Mouse (Mus musculus): ENCODE data around the gene Fbxw7. TPM values are rescaled to one million over a fixed set of nuclear protein-coding genes. Genes with fewer than 3 reads are reported as not detected.
A peak's percentile ranks its signal among the peaks of the same experiment; 100 is the strongest.

Fbxw7 gene
- total and polyA plus RNA-seq, 3 experiments, result 28.5 to 31.3 (median 29.8) TPM

DNA sequence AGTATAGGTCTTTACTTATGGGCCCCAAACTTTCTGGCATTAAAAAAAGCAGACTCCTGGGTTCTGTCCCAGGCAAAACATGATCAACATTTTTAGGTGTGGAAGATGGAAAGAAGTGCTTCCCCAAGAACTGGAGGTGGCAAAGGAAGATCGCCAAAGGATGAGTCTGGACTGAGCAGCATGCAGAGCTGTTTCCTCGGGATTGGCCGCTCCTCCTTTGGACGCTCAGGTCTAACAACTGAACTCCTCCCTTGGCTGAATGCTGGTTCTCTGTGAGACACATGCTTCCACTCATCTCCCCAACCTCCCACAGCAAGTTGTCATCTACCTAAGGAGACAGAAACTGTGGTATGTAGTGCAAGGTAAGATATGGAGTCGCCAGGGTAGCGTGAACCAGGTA, 206.7 kb downstream of the Fbxw7 start:
- Histone ChIP-seq H3K79me2 (replicated peaks; ENCODE audit: control insufficient read depth, extremely low read depth, insufficient read depth, poor library complexity, severe bottlenecking) (no peaks in the 10 kb centered on the region), H3K27ac (ENCODE audit: insufficient read depth, low read depth) (no peak overlapping the region), H3K9me3 (replicated peaks; ENCODE audit: low read length) (no peaks in the 10 kb centered on the region), H3K4me3 (replicated peaks in 1 of 3; ENCODE audit: low read depth in 2 of 3, low read length in 2 of 3, poor library complexity in 1 of 3) (no peak overlapping the region), H3K4me2 (ENCODE audit: insufficient read depth, low read depth, poor library complexity, severe bottlenecking) (no peak overlapping the region), H3K36me3 (replicated peaks in 1 of 2; ENCODE audit: control insufficient read depth in 1 of 2, insufficient read depth in 1 of 2, low read length in 1 of 2) (no peaks in the 10 kb centered on the region), H3K4me1 (ENCODE audit: control insufficient read depth in 1 of 2, insufficient read depth in 2 of 2) (peaks cover 7 to 27% of the 10 kb centered on the region in 2 experiments), H3K9ac (ENCODE audit: insufficient read depth, low read depth) (no peak overlapping the region), H3K27me3 (replicated peaks) (no peaks in the 10 kb centered on the region)
- in situ Hi-C loops (cut with MboI; ENCODE audit: low pct_ligation_motif_present, low pct_unique_long_range_greater_than_20kb, low sequenced_read_pairs) (no loop called here), dilution Hi-C loops (cut with MboI; ENCODE audit: extremely low pct_ligation_motif_present, extremely low pct_unique_long_range_greater_than_20kb, low sequenced_read_pairs) (no loop called here)
- no peak for DNase-seq (ENCODE audit: extremely low read depth)
- TF ChIP-seq JUN (IDR thresholded peaks at IDR 0.05; ENCODE audit: insufficient read depth, low read depth, low read length), result no peak
- TF ChIP-seq RCOR1 (conservative IDR thresholded peaks at IDR 0.05; ENCODE audit: low read depth, low read length), result no peak
- TF ChIP-seq CHD1 (IDR thresholded peaks at IDR 0.05; ENCODE audit: low read depth, low read length), result no peak
- no peak for TF ChIP-seq BHLHE40 (IDR thresholded peaks at IDR 0.05; ENCODE audit: low read depth, low read length)

DNA sequence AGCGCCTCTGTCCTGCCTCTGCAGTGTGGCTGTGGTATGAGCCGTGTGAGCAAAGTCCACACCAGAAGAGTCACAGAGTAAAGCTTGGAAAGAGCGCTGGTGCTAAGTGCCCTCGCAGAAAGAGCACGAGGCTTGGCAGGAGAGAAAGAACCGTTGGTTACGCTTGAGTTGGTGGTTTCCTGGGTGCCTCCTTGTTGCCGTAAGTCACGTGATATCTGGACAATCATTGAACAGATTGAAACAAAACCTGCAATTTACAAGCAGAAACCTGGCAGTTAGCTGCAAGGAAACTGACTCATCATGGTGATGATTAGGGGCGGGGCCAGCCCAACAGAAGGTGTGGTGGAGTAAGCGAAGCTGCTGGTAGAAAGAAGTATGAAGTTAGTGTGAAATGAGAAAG, 207.7 kb downstream of the Fbxw7 start:
- H3K9me3 ChIP-seq (replicated peaks; ENCODE audit: low read length), result no peaks in the 10 kb centered on the region
- TF ChIP-seq USF2 (conservative IDR thresholded peaks at IDR 0.05; ENCODE audit: low read depth, low read length) (peak; percentile 72), IRF4 (IDR thresholded peaks at IDR 0.05; ENCODE audit: low read depth, low read length) (no peak), USF1 (IDR thresholded peaks at IDR 0.05; ENCODE audit: low read depth, low read length) (peak; percentile 52), SMC3 (IDR thresholded peaks at IDR 0.05; ENCODE audit: low read depth, low read length) (no peak), MAX (IDR thresholded peaks at IDR 0.05; ENCODE audit: low read length) (0 out of 2 replicates have a peak, but pooled peaks have one; percentile 53), MYC (IDR thresholded peaks at IDR 0.05; ENCODE audit: low read depth, low read length) (no peak), ZC3H11A (IDR thresholded peaks at IDR 0.05; ENCODE audit: low read depth, low read length) (no peak), CHD1 (IDR thresholded peaks at IDR 0.05; ENCODE audit: low read depth, low read length) (no peak), BHLHE40 (IDR thresholded peaks at IDR 0.05; ENCODE audit: low read depth, low read length) (peak; percentile 77)
- DNase-seq (ENCODE audit: extremely low read depth), result peak; percentile 35
- no peaks in the 10 kb centered on the region for H3K36me3 ChIP-seq (replicated peaks in 1 of 2; ENCODE audit: control insufficient read depth in 1 of 2, insufficient read depth in 1 of 2, low read length in 1 of 2)
- no peak overlapping the region for H3K4me2 ChIP-seq (ENCODE audit: insufficient read depth, low read depth, poor library complexity, severe bottlenecking)
- H3K4me3 ChIP-seq (replicated peaks in 1 of 3; ENCODE audit: low read depth in 2 of 3, low read length in 2 of 3, poor library complexity in 1 of 3), result no peak overlapping the region
- in situ Hi-C loops (cut with MboI; ENCODE audit: low pct_ligation_motif_present, low pct_unique_long_range_greater_than_20kb, low sequenced_read_pairs), result no loop called here
- H3K4me1 ChIP-seq (ENCODE audit: control insufficient read depth in 1 of 2, insufficient read depth in 2 of 2), result peaks cover 7 to 27% of the 10 kb centered on the region in 2 experiments
- H3K27ac ChIP-seq (ENCODE audit: insufficient read depth, low read depth), result no peak overlapping the region
- no peak overlapping the region for H3K9ac ChIP-seq (ENCODE audit: insufficient read depth, low read depth)
- H3K79me2 ChIP-seq (replicated peaks; ENCODE audit: control insufficient read depth, extremely low read depth, insufficient read depth, poor library complexity, severe bottlenecking), result no peaks in the 10 kb centered on the region
- dilution Hi-C loops (cut with MboI; ENCODE audit: extremely low pct_ligation_motif_present, extremely low pct_unique_long_range_greater_than_20kb, low sequenced_read_pairs), result no loop called here
- H3K27me3 ChIP-seq (replicated peaks), result no peaks in the 10 kb centered on the region

DNA sequence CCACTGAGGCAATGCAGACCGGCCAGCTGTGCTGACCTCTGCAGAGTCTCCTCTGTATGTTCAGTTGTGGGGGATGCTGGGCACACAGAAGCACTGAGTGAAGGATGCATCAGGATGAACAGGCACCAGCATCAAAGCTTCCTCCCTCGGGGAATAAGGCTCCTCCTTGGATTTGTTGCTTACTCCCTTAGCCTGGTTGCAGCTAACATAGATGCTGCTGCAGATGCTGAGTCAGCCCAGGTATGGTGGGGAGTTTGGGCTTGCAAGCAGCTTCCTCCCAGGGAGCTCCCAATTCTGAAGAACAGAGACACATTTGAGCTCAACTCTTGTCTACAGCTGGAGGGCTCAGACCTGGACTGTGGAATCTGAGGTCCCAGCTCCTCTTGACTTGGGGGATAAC, 209.2 kb downstream of the Fbxw7 start:
- no peaks in the 10 kb centered on the region for H3K36me3 ChIP-seq (replicated peaks in 1 of 2; ENCODE audit: control insufficient read depth in 1 of 2, insufficient read depth in 1 of 2, low read length in 1 of 2)
- no peak overlapping the region for H3K27ac ChIP-seq (ENCODE audit: insufficient read depth, low read depth)
- no peaks in the 10 kb centered on the region for H3K27me3 ChIP-seq (replicated peaks)
- no peak for DNase-seq (ENCODE audit: extremely low read depth)
- H3K9me3 ChIP-seq (replicated peaks; ENCODE audit: low read length), result no peaks in the 10 kb centered on the region
- dilution Hi-C loops (cut with MboI; ENCODE audit: extremely low pct_ligation_motif_present, extremely low pct_unique_long_range_greater_than_20kb, low sequenced_read_pairs), result no loop called here
- in situ Hi-C loops (cut with MboI; ENCODE audit: low pct_ligation_motif_present, low pct_unique_long_range_greater_than_20kb, low sequenced_read_pairs), result no loop called here
- H3K4me2 ChIP-seq (ENCODE audit: insufficient read depth, low read depth, poor library complexity, severe bottlenecking), result no peak overlapping the region
- TF ChIP-seq GABPA (IDR thresholded peaks at IDR 0.05; ENCODE audit: insufficient replicate concordance, low read depth, low read length), result no peak
- TF ChIP-seq USF2 (conservative IDR thresholded peaks at IDR 0.05; ENCODE audit: low read depth, low read length), result no peak
- no peak for TF ChIP-seq NELFE (IDR thresholded peaks at IDR 0.05; ENCODE audit: low read depth, low read length)
- TF ChIP-seq RCOR1 (conservative IDR thresholded peaks at IDR 0.05; ENCODE audit: low read depth, low read length), result no peak
- no peak for TF ChIP-seq POLR2A (IDR thresholded peaks at IDR 0.05; ENCODE audit: low read depth, low read length)
- TF ChIP-seq MAZ (IDR thresholded peaks at IDR 0.05; ENCODE audit: low read depth, low read length), result no peak
- TF ChIP-seq ZMIZ1 (IDR thresholded peaks at IDR 0.05; ENCODE audit: low read depth, low read length), result no peak
- TF ChIP-seq POLR2AphosphoS2 (IDR thresholded peaks at IDR 0.05; ENCODE audit: low read depth, low read length), result no peak
- TF ChIP-seq NRF1 (IDR thresholded peaks at IDR 0.05; ENCODE audit: low read depth, low read length), result no peak
- TF ChIP-seq ELF1 (IDR thresholded peaks at IDR 0.05; ENCODE audit: low read depth, low read length), result no peak
- no peak for TF ChIP-seq EP300 (IDR thresholded peaks at IDR 0.05; ENCODE audit: low read length)
- TF ChIP-seq ZNF384 (IDR thresholded peaks at IDR 0.05; ENCODE audit: low read depth, low read length), result no peak
- no peak for TF ChIP-seq TBP (conservative IDR thresholded peaks at IDR 0.05; ENCODE audit: low read depth, low read length)
- TF ChIP-seq ZKSCAN1 (IDR thresholded peaks at IDR 0.05; ENCODE audit: borderline replicate concordance, low read depth, low read length), result no peak
- no peak overlapping the region for H3K9ac ChIP-seq (ENCODE audit: insufficient read depth, low read depth)
- H3K4me3 ChIP-seq (replicated peaks in 1 of 3; ENCODE audit: low read depth in 2 of 3, low read length in 2 of 3, poor library complexity in 1 of 3), result no peak overlapping the region
- no peaks in the 10 kb centered on the region for H3K79me2 ChIP-seq (replicated peaks; ENCODE audit: control insufficient read depth, extremely low read depth, insufficient read depth, poor library complexity, severe bottlenecking)
- peaks cover 7 to 27% of the 10 kb centered on the region in 2 experiments for H3K4me1 ChIP-seq (ENCODE audit: control insufficient read depth in 1 of 2, insufficient read depth in 2 of 2)

Data from CH12.LX (cell line).